Mouse (Mus musculus): Measurements from ENCODE around the gene Zfp740. TPM values are rescaled to one million over a fixed set of nuclear protein-coding genes. Genes with fewer than 3 reads are reported as not detected.

Gene Zfp740
- polyA plus RNA-seq, 1 experiment from 2014 or later: 96.4 TPM

DNA sequence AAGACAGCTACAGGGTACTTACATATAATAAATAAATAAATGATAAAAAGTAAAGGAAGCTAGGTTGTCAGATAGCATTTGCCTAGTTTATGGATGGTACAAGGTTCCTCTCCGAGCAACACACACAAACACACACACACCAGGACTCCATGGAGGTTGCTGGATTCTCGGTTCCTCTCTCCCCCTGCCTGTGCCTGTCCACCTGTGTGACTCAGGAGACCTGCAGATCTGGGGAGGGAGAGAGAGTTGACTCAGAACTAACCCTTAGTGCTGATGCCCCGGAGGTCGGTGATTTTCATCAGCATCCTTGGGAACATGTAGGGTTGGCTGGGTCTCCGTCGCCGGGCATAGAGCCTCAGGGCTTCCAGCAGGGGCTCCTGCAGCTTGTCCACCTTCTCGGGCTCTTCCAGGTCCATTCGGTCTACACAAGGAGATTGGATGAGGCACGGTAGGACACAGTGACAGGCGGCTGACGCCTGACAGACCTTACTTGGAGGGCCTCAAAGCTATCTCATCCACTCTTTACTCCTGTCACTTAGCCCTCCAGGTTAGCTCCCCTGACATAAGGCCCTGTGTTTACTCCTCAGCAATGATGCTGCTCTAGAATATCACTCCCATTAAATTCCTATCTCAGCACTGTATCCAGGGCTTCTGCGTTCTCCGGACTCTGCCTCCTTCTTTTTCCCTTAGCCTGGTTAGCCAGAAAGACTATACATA is 35.7 kb downstream of the Zfp740 start:
- no peak for TF ChIP-seq CTCF (IDR thresholded peaks at IDR 0.05)
- DNase-seq (ENCODE audit: low read depth, low spot score): no peak
- POLR2A ChIA-PET: interaction anchor here (0.5 to 1.3 kb wide), 2 partner anchors 17 to 40 kb away, joined by 3 to 4 read pairs; partner anchors contain the start of gene Mfsd5
- CTCF ChIA-PET: interaction anchor here (0.6 to 2.2 kb wide), 3 partner anchors 40 to 72 kb away, joined by 3 to 8 read pairs (median 5); partner anchors contain the start of gene Mfsd5
- H3K27me3 ChIP-seq: no peaks in the 10 kb centered on the region
- ATAC-seq: no peak
- in situ Hi-C loops (cut with MboI; ENCODE audit: low pct_unique_long_range_greater_than_20kb): loop anchor here (5.0 kb wide), 1 partner anchor 34 kb away; the partner anchor contains the start of gene Gm9918

DNA sequence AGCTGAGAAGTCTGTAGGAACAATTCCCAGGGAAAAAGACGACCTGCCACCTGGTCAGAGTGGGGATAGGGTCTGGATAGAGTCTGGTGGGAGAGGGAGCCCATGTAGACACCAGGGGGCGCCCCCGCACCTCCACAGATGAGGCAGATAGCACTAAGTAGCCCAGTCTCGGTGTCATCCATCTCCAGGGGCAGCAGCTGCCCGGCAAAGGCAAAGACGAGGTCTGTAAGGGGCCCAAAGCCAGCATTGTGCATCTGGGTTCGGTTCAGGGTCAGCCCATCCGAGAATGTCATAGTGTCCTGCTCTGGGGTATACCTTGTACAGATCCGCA is 36.2 kb downstream of the Zfp740 start:
- no peaks in the 10 kb centered on the region for H3K27me3 ChIP-seq
- ChIA-PET POLR2A (interaction anchor here (0.5 to 1.3 kb wide), 2 partner anchors 16 to 40 kb away, joined by 3 to 4 read pairs; partner anchors contain the start of gene Mfsd5), CTCF (interaction anchor here (0.6 to 2.2 kb wide), 6 partner anchors 39 to 72 kb away, joined by 3 to 8 read pairs (median 4); partner anchors contain the start of gene Mfsd5)
- ATAC-seq (no peak), DNase-seq (ENCODE audit: low read depth, low spot score) (no peak)
- no peak for TF ChIP-seq CTCF (IDR thresholded peaks at IDR 0.05)
- in situ Hi-C loops (cut with MboI; ENCODE audit: low pct_unique_long_range_greater_than_20kb): loop anchor here (5.0 kb wide), 1 partner anchor 33 kb away; the partner anchor contains the start of gene Gm9918

DNA sequence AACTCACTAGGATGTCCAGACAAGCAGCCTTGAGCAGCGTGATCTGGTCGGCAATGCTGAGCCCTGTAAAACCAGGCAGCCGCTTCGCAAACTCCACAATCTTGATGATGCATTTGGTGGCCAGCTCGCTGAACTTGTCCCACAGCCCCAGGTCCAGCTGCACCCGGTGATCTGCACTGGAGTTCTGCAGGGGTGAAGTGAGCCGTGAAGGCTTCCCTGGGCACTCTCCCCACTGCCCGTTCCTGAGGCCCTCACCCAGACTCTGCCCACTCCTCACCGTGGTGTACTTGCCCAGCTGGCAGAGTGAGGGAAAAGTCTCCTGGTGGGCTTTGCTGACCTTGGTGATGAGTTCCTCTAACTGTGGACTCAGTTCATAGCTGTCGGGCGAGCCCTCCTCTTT is 36.8 kb downstream of the Zfp740 start:
- no peaks in the 10 kb centered on the region for H3K27me3 ChIP-seq

GRCm38 (mm10) chr15:102240607-102241006 is 37.6 kb downstream of the Zfp740 start:
- no peak for TF ChIP-seq CTCF (IDR thresholded peaks at IDR 0.05)
- DNase-seq (ENCODE audit: low read depth, low spot score): no peak
- POLR2A ChIA-PET: interaction anchor here (1.1 kb wide), 1 partner anchor 38 kb away, joined by 3 read pairs; the partner anchor contains the start of gene Mfsd5
- in situ Hi-C loops (cut with MboI; ENCODE audit: low pct_unique_long_range_greater_than_20kb): no loop called here
- CTCF ChIA-PET: interaction anchor here (1.0 to 2.2 kb wide), 3 partner anchors 38 to 75 kb away, joined by 3 to 8 read pairs (median 3); partner anchors contain the start of gene Mfsd5
- ATAC-seq: no peak
- H3K27me3 ChIP-seq: no peaks in the 10 kb centered on the region

More for the DNA sequence above, 36.8 kb downstream of the Zfp740 start:
- TF ChIP-seq CTCF (IDR thresholded peaks at IDR 0.05): no peak
- CTCF ChIA-PET: interaction anchor here (0.7 to 2.2 kb wide), 7 partner anchors 34 to 73 kb away, joined by 3 to 8 read pairs (median 4); partner anchors contain the start of gene Mfsd5
- DNase-seq (ENCODE audit: low read depth, low spot score): no peak
- POLR2A ChIA-PET: interaction anchor here (1.1 to 1.3 kb wide), 2 partner anchors 39 kb away, joined by 3 to 4 read pairs; partner anchors contain the start of gene Mfsd5
- ATAC-seq: no peak
- in situ Hi-C loops (cut with MboI; ENCODE audit: low pct_unique_long_range_greater_than_20kb): loop anchor here (5.0 kb wide), 1 partner anchor 32 kb away; the partner anchor contains the start of gene Gm9918

DNA sequence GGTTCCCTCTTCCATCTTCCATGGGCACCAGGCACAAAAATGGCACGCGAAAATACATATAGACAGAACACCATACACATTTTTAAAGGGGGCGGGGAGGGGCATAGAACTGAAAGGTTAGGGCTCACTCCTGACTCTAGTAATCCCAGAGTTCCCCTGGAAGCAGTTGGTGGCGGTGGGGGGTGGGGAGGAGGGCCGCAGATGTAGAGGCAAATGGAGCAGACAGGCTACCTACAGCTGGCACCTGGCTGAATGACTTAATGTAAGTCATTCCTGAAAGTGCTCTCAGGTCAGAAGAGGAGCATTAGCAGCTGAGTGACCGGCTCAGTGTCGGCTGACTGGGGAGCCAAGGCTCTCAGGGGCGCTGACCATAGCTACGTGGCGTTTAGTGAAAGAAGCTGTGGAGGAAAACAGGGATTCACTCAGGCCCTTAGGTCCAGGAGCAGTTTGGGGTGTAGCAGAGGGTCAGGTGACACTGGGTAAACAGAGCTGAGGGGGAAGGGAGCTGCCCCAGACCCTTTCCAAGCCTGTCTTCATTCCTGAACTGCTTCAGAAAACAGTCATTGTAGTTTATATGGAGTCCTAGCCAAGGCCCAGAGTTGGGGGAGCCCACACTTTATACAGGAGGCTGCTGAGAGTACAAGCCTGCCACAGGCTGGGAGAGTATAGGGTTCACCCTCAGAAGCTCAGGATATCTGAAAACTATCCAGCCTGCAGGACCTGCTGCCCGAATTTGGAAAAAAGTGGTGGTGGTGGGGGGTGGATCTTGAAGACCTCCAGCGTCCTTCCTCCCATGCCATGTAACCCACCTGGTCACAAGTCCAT is 39.6 kb downstream of the Zfp740 start:
- in situ Hi-C loops (cut with MboI; ENCODE audit: low pct_unique_long_range_greater_than_20kb): no loop called here
- CTCF ChIA-PET: interaction anchor here (1.8 kb wide), 1 partner anchor 52 kb away, joined by 5 read pairs; no protein-coding TSS in a partner anchor
- POLR2A ChIA-PET: interaction anchor here (0.6 kb wide), 2 partner anchors 56 kb away, joined by 4 to 5 read pairs; no protein-coding TSS in a partner anchor
- DNase-seq (ENCODE audit: low read depth, low spot score): no peak
- TF ChIP-seq CTCF (IDR thresholded peaks at IDR 0.05): no peak
- no peaks in the 10 kb centered on the region for H3K27me3 ChIP-seq
- no peak for ATAC-seq

DNA sequence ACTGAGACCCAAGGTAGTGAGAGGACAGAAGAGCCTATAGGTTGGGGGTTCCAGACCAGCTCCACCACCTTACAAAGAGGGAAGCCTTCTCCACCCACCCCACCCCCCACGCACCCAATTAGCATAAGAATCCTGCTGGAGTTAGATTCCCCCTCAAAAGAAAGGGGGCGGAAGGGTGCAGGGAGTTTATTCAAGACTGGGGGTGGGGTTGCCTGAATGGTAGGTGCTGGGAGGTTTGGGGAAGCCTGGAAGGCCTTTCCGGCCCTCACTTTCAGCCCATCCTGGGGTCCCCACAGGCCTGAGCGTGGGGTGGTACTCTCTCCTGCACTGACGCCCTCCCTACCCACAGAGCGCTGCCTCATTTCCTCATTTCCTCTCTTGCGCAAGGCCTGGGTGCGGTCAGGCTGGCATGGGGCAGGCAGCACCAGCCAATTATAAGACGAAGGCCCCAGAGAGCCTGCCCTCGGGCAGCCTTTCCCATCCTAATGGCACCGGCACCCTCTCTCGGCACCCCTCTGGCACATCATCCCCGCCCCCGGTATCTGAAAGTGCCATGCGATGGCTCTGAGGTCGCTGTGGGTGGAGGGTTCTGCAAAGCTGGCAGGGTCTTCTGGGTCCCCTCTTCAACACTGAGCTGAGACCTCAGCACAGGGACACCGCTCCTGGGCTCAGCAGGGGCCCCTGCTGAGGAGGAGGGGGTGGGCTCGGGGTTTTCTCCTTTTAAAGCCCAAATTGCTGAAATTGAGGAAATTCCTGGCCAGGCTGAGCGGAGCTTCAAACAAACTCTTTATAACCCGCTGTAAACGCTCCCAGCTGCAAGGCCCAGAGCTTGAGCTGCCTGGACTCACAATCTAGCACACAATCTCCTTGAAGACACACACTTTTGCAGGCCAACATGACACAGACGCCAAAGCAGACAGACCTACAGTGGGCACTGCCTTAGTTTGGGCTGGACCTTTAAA is 40.5 kb downstream of the Zfp740 start:
- TF ChIP-seq CTCF (IDR thresholded peaks at IDR 0.05): no peak
- in situ Hi-C loops (cut with MboI; ENCODE audit: low pct_unique_long_range_greater_than_20kb): no loop called here
- CTCF ChIA-PET: no interaction called here
- no peaks in the 10 kb centered on the region for H3K27me3 ChIP-seq
- POLR2A ChIA-PET: interaction anchor here (0.6 kb wide), 1 partner anchor 57 kb away, joined by 5 read pairs; no protein-coding TSS in a partner anchor
- no peak for ATAC-seq
- DNase-seq (ENCODE audit: low read depth, low spot score): no peak

GRCm38 (mm10) chr15:102244306-102245191 is 41.5 kb downstream of the Zfp740 start:
- in situ Hi-C loops (cut with MboI; ENCODE audit: low pct_unique_long_range_greater_than_20kb): no loop called here
- no peaks in the 10 kb centered on the region for H3K27me3 ChIP-seq
- ChIA-PET CTCF (no interaction called here), POLR2A (interaction anchor here (1.3 kb wide), 1 partner anchor 14 kb away, joined by 4 read pairs; no protein-coding TSS in a partner anchor)
- TF ChIP-seq CTCF (IDR thresholded peaks at IDR 0.05): no peak
- no peak for ATAC-seq
- no peak for DNase-seq (ENCODE audit: low read depth, low spot score)

GRCm38 (mm10) chr15:102245461-102245881 is 42.4 kb downstream of the Zfp740 start:
- no peaks in the 10 kb centered on the region for H3K27me3 ChIP-seq
- TF ChIP-seq CTCF (IDR thresholded peaks at IDR 0.05): no peak
- ChIA-PET CTCF (interaction anchor here (1.7 kb wide), 1 partner anchor 21 kb away, joined by 9 read pairs; no protein-coding TSS in a partner anchor), POLR2A (interaction anchor here (1.3 kb wide), 1 partner anchor 13 kb away, joined by 4 read pairs; no protein-coding TSS in a partner anchor)
- no peak for ATAC-seq
- no peak for DNase-seq (ENCODE audit: low read depth, low spot score)
- in situ Hi-C loops (cut with MboI; ENCODE audit: low pct_unique_long_range_greater_than_20kb): no loop called here
